Mouse (Mus musculus): Measurements from ENCODE around the gene Nsg2. TPM values are rescaled to one million over a fixed set of nuclear protein-coding genes. Genes with fewer than 3 reads are reported as not detected.

The Nsg2 gene
- polyA plus RNA-seq, 1 experiment from 2014 or later, result 39.8 TPM

GRCm38 (mm10) chr11:32008852-32009251, 8.6 kb downstream of the Nsg2 start:
- H3K9ac ChIP-seq (ENCODE audit: low read length), result no peak overlapping the region
- ATAC-seq (ENCODE audit: low FRiP score) (no peak), DNase-seq (ENCODE audit: low spot score, missing footprints) (no peak)
- no peak overlapping the region for H3K4me3 ChIP-seq (ENCODE audit: low read depth, low read length)
- no peaks in the 10 kb centered on the region for H3K27me3 ChIP-seq (ENCODE audit: control insufficient read depth, insufficient read depth, low read length)
- peaks cover 24% of the 10 kb centered on the region for H3K36me3 ChIP-seq (ENCODE audit: control insufficient read depth, insufficient read depth, low read length)
- H3K9me3 ChIP-seq (ENCODE audit: control insufficient read depth, low read length), result peaks cover 14% of the 10 kb centered on the region
- H3K27ac ChIP-seq (ENCODE audit: low read depth, low read length), result no peak overlapping the region
- H3K4me1 ChIP-seq (ENCODE audit: control insufficient read depth, insufficient read depth, low read length), result peaks cover 18% of the 10 kb centered on the region; the same call in 1 of the 2 replicates
- no peak overlapping the region for H3K4me2 ChIP-seq
- 69% methylated on average over 3 of the region's 3 CpGs for WGBS

- Histone ChIP-seq H3K36me3 (ENCODE audit: control insufficient read depth, insufficient read depth, low read length) (peaks cover 20% of the 10 kb centered on the region), H3K4me3 (ENCODE audit: low read depth, low read length) (no peak overlapping the region), H3K4me2 (peak overlapping the region; percentile 7), H3K9me3 (ENCODE audit: control insufficient read depth, low read length) (peaks cover 14% of the 10 kb centered on the region), H3K27ac (ENCODE audit: low read depth, low read length) (peak overlapping the region; percentile 77), H3K27me3 (ENCODE audit: control insufficient read depth, insufficient read depth, low read length) (no peaks in the 10 kb centered on the region), H3K4me1 (ENCODE audit: control insufficient read depth, insufficient read depth, low read length) (peaks cover 18% of the 10 kb centered on the region; the same call in 1 of the 2 replicates), H3K9ac (ENCODE audit: low read length) (no peak overlapping the region; the same call in 1 of the 2 replicates)
- peak; percentile 92 for ATAC-seq (ENCODE audit: low FRiP score)
- WGBS, result 5% methylated on average over 13 of the region's 13 CpGs
- DNase-seq (ENCODE audit: low spot score, missing footprints), result peak; percentile 94
These were observed 9.8 kb downstream of the Nsg2 start for GRCm38 (mm10) chr11:32009961-32010662.

- Histone ChIP-seq H3K9ac (ENCODE audit: low read length) (no peak overlapping the region), H3K4me3 (ENCODE audit: low read depth, low read length) (no peak overlapping the region), H3K4me1 (ENCODE audit: control insufficient read depth, insufficient read depth, low read length) (peaks cover 18% of the 10 kb centered on the region; the same call in 1 of the 2 replicates), H3K27me3 (ENCODE audit: control insufficient read depth, insufficient read depth, low read length) (no peaks in the 10 kb centered on the region), H3K9me3 (ENCODE audit: control insufficient read depth, low read length) (peaks cover 14% of the 10 kb centered on the region), H3K27ac (ENCODE audit: low read depth, low read length) (peak overlapping the region; percentile 77), H3K4me2 (no peak overlapping the region), H3K36me3 (ENCODE audit: control insufficient read depth, insufficient read depth, low read length) (peaks cover 16% of the 10 kb centered on the region)
- DNase-seq (ENCODE audit: low spot score, missing footprints), result no peak
- WGBS, result 52% methylated on average over 5 of the region's 5 CpGs
- ATAC-seq (ENCODE audit: low FRiP score), result no peak; the same call in none of the 2 replicates
These were observed 10.4 kb downstream of the Nsg2 start for GRCm38 (mm10) chr11:32010663-32010970.

- Histone ChIP-seq H3K4me1 (ENCODE audit: control insufficient read depth, insufficient read depth, low read length) (peaks cover 18% of the 10 kb centered on the region; the same call in 1 of the 2 replicates), H3K4me3 (ENCODE audit: low read depth, low read length) (no peak overlapping the region), H3K27ac (ENCODE audit: low read depth, low read length) (no peak overlapping the region), H3K4me2 (no peak overlapping the region), H3K9ac (ENCODE audit: low read length) (no peak overlapping the region), H3K27me3 (ENCODE audit: control insufficient read depth, insufficient read depth, low read length) (no peaks in the 10 kb centered on the region), H3K9me3 (ENCODE audit: control insufficient read depth, low read length) (peaks cover 4% of the 10 kb centered on the region), H3K36me3 (ENCODE audit: control insufficient read depth, insufficient read depth, low read length) (peaks cover 5% of the 10 kb centered on the region)
- no peak for ATAC-seq (ENCODE audit: low FRiP score)
- WGBS, result 77% methylated on average over 9 of the region's 9 CpGs
- DNase-seq (ENCODE audit: low spot score, missing footprints), result peak; percentile 75
These were observed 11.8 kb downstream of the Nsg2 start for GRCm38 (mm10) chr11:32011867-32012603.

- no peak overlapping the region for H3K27ac ChIP-seq (ENCODE audit: low read depth, low read length)
- peaks cover 18% of the 10 kb centered on the region; the same call in 1 of the 2 replicates for H3K4me1 ChIP-seq (ENCODE audit: control insufficient read depth, insufficient read depth, low read length)
- 91% methylated on average over 4 of the region's 4 CpGs for WGBS
These were observed 12.8 kb downstream of the Nsg2 start for GRCm38 (mm10) chr11:32013014-32013427.

GRCm38 (mm10) chr11:32013561-32013960, 13.3 kb downstream of the Nsg2 start:
- DNase-seq (ENCODE audit: low spot score, missing footprints) (no peak), ATAC-seq (ENCODE audit: low FRiP score) (no peak)
- Histone ChIP-seq H3K27ac (ENCODE audit: low read depth, low read length) (no peak overlapping the region), H3K36me3 (ENCODE audit: control insufficient read depth, insufficient read depth, low read length) (no peaks in the 10 kb centered on the region), H3K9me3 (ENCODE audit: control insufficient read depth, low read length) (no peaks in the 10 kb centered on the region), H3K9ac (ENCODE audit: low read length) (no peak overlapping the region), H3K27me3 (ENCODE audit: control insufficient read depth, insufficient read depth, low read length) (no peaks in the 10 kb centered on the region), H3K4me1 (ENCODE audit: control insufficient read depth, insufficient read depth, low read length) (peaks cover 22% of the 10 kb centered on the region), H3K4me2 (no peak overlapping the region), H3K4me3 (ENCODE audit: low read depth, low read length) (no peak overlapping the region)
- 81% methylated on average over 1 of the region's 1 CpGs for WGBS

More at GRCm38 (mm10) chr11:32013014-32013427, 12.8 kb downstream of the Nsg2 start:
- Histone ChIP-seq H3K4me2 (no peak overlapping the region), H3K36me3 (ENCODE audit: control insufficient read depth, insufficient read depth, low read length) (no peaks in the 10 kb centered on the region), H3K4me3 (ENCODE audit: low read depth, low read length) (no peak overlapping the region), H3K27me3 (ENCODE audit: control insufficient read depth, insufficient read depth, low read length) (no peaks in the 10 kb centered on the region), H3K9ac (ENCODE audit: low read length) (no peak overlapping the region), H3K9me3 (ENCODE audit: control insufficient read depth, low read length) (no peaks in the 10 kb centered on the region)
- ATAC-seq (ENCODE audit: low FRiP score), result no peak
- no peak for DNase-seq (ENCODE audit: low spot score, missing footprints)

GRCm38 (mm10) chr11:32018201-32018600, 17.9 kb downstream of the Nsg2 start:
- Histone ChIP-seq H3K27me3 (ENCODE audit: control insufficient read depth, insufficient read depth, low read length) (no peaks in the 10 kb centered on the region), H3K9ac (ENCODE audit: low read length) (no peak overlapping the region), H3K27ac (ENCODE audit: low read depth, low read length) (no peak overlapping the region), H3K9me3 (ENCODE audit: control insufficient read depth, low read length) (no peaks in the 10 kb centered on the region), H3K4me1 (ENCODE audit: control insufficient read depth, insufficient read depth, low read length) (peaks cover 18% of the 10 kb centered on the region), H3K36me3 (ENCODE audit: control insufficient read depth, insufficient read depth, low read length) (no peaks in the 10 kb centered on the region), H3K4me2 (no peak overlapping the region), H3K4me3 (ENCODE audit: low read depth, low read length) (no peak overlapping the region)
- ATAC-seq (ENCODE audit: low FRiP score) (no peak), DNase-seq (ENCODE audit: low spot score, missing footprints) (peak; percentile 81)
- 64% methylated on average over 4 of the region's 4 CpGs for WGBS

GRCm38 (mm10) chr11:32020031-32020965, 20.0 kb downstream of the Nsg2 start:
- no peaks in the 10 kb centered on the region for H3K27me3 ChIP-seq (ENCODE audit: control insufficient read depth, insufficient read depth, low read length)
- H3K4me3 ChIP-seq (ENCODE audit: low read depth, low read length), result no peak overlapping the region
- DNase-seq (ENCODE audit: low spot score, missing footprints), result no peak
- no peaks in the 10 kb centered on the region for H3K36me3 ChIP-seq (ENCODE audit: control insufficient read depth, insufficient read depth, low read length)
- WGBS, result 28% methylated on average over 8 of the region's 8 CpGs
- no peak overlapping the region for H3K9ac ChIP-seq (ENCODE audit: low read length)
- H3K4me1 ChIP-seq (ENCODE audit: control insufficient read depth, insufficient read depth, low read length), result peaks cover 18% of the 10 kb centered on the region
- H3K9me3 ChIP-seq (ENCODE audit: control insufficient read depth, low read length), result no peaks in the 10 kb centered on the region
- no peak overlapping the region for H3K4me2 ChIP-seq
- ATAC-seq (ENCODE audit: low FRiP score), result peak; percentile 74
- peak overlapping the region; percentile 22; the same call in 1 of the 2 replicates for H3K27ac ChIP-seq (ENCODE audit: low read depth, low read length)

Measured in midbrain, embryonic 11.5 days (tissue).